Mouse (Mus musculus) neural tube, embryonic 10.5 days (tissue): ENCODE results near the gene Vars2.

Experiments used
- DNase-seq: peaks from one replicate; pipeline ENCODE4 v3.0.0-alpha.2; 2017; ENCODE audit warnings: low spot score; ENCODE audit errors: extremely low spot score

Gene Vars2

DNA sequence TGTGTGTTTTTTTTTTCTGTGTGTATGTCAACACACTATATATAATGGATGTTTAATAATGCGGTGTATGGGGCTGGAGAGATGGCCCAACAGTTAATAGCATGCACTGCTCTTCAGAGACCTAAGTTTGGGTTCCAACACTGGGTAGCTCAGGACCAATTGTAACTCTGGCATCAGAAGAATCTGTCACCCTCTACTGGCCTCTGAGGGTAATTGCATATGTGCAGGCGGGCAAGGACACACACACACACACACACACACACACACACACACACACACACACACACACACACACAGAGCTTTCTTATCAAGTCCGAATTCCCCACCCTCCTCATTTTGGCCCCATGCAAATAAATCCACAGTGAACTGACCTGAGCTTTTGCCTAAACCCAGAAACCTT lies 32.2 kb downstream of the Vars2 start:
- DNase-seq = no peak

DNA sequence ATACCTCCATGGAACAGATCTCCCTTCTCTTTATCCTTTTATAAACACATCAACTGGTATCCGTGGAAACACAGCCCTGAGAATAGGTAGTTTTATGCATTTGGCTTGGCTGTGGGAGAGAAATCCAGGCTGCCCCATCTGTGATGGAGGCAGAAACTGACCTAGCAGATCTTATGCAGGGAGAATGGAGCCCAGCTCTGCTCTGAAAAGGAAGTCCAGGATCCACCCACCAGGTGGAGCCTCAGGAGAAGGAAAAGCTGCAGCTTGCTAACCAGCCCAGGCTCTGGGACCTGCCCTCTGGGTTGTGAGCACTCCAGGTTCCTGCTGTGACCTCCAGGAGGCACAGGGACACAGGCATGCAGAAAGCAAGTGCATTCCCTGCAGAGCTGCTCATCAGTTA lies 33.4 kb downstream of the Vars2 start:
- DNase-seq = no peak

DNA sequence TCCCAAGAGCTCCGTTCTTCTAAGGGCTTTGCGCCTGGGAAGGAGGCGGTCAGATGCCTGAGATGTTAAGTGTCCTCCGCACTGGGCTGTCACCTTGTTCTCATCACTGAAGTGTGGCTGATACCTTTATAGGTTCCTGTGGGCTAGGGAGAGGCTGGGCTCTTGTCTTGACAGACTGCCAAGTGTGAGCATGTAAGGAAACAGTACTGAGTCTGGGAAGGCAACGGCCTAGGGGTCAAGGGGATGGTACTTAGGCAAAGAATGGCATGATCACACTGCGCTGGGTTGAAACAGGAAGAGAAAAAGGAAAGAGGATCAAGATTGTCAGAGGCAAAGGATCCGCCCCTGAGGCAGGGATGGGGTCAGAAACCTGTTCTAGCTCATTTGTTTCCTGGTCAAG lies 40.9 kb downstream of the Vars2 start, which contains the start of gene Gm9573:
Gene Gm9573, minus strand, starts transcription at position 101 of the 400 bp plus-strand sequence.
- DNase-seq = no peak

DNA sequence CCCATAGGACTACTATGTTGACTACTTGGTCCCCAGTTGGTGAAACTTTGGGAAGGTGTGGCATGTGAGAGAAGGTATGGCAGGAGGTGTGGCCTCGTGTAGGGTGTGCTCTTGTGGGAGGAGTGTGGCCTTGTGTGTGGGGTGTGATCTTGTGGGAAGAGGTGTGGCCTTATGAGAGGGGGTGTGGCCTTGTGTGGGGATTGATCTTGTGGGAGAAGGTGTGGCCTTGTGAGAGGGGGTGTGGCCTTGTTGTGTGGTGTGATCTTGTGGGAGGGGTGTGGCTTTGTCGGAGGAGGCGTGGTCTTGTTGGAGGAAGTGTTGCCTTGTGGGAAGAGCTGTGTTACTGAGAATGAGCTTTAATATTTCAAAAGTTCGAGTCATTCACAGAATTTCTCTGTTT lies 50.3 kb downstream of the Vars2 start:
- no peak for DNase-seq
